Mouse (Mus musculus): ENCODE measurements around the gene Arhgef7. TPM values are rescaled to one million over a fixed set of nuclear protein-coding genes. Genes with fewer than 3 reads are reported as not detected.

Arhgef7 gene
- polyA plus RNA-seq, 1 experiment = 17.4 TPM

- Histone ChIP-seq H3K4me3 (ENCODE audit: insufficient read depth, low read depth, low read length) (no peak overlapping the region), H3K4me1 (ENCODE audit: control insufficient read depth, insufficient read depth, insufficient read length, low read length) (no peaks in the 10 kb centered on the region), H3K27ac (replicated peaks; ENCODE audit: low read depth, low read length) (no peak overlapping the region)
Measured at GRCm38 (mm10) chr8:11785539-11786046, 58.1 kb downstream of the Arhgef7 start.

DNA sequence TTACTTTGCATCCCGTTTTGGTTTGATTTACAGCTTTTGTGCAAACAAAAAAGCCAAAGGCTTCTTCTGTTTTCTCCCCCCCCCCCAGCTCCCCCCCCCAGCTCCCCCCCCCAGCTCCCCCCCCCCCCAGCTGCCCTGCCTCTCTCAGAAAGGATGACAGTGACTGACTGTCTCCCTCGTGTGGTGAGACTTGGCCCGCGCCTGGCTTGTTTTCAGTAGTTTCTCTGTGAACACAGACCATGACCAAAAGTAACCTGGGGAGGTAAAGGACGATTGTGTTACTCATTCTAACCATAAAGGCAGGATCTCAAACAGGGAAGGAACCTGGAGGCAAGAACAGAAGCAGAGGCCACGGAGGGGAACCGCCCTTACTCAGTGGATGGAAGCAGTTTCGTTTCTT is 60.7 kb downstream of the Arhgef7 start:
- Histone ChIP-seq H3K4me3 (ENCODE audit: insufficient read depth, low read depth, low read length) (no peak overlapping the region), H3K27ac (replicated peaks; ENCODE audit: low read depth, low read length) (no peak overlapping the region), H3K4me1 (ENCODE audit: control insufficient read depth, insufficient read depth, insufficient read length, low read length) (no peaks in the 10 kb centered on the region)

- H3K4me1 ChIP-seq (ENCODE audit: control insufficient read depth, insufficient read depth, insufficient read length, low read length) = no peaks in the 10 kb centered on the region
- H3K27ac ChIP-seq (replicated peaks; ENCODE audit: low read depth, low read length) = no peak overlapping the region
- H3K4me3 ChIP-seq (ENCODE audit: insufficient read depth, low read depth, low read length) = no peak overlapping the region
Measured at GRCm38 (mm10) chr8:11789168-11789567, 61.6 kb downstream of the Arhgef7 start.

GRCm38 (mm10) chr8:11794956-11795355 is 67.4 kb downstream of the Arhgef7 start:
- no peaks in the 10 kb centered on the region for H3K4me1 ChIP-seq (ENCODE audit: control insufficient read depth, insufficient read depth, insufficient read length, low read length)
- H3K4me3 ChIP-seq (ENCODE audit: insufficient read depth, low read depth, low read length) = no peak overlapping the region
- no peak overlapping the region for H3K27ac ChIP-seq (replicated peaks; ENCODE audit: low read depth, low read length)

DNA sequence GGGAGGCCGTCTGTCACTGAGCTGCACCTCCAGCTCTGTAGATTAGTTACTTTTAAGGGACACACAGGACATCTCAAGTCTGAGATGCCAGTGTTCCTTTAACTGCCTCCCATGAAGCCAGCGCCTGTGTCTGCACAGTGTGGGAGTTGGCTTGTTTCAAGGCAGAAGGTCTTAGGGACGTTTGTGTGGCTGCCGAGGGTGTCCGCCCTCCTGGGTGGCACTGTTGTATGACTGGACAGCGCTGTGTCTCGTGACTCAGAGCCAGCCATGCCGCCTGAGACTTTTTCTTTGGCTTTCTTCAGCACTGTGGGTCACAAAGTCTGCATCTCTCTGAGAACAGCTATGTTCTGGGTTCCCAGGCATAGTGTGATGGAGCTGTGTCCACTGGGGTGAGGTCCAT is 69.6 kb downstream of the Arhgef7 start:
- no peaks in the 10 kb centered on the region for H3K4me1 ChIP-seq (ENCODE audit: control insufficient read depth, insufficient read depth, insufficient read length, low read length)
- H3K4me3 ChIP-seq (ENCODE audit: insufficient read depth, low read depth, low read length) = no peak overlapping the region
- no peak overlapping the region for H3K27ac ChIP-seq (replicated peaks; ENCODE audit: low read depth, low read length)

DNA sequence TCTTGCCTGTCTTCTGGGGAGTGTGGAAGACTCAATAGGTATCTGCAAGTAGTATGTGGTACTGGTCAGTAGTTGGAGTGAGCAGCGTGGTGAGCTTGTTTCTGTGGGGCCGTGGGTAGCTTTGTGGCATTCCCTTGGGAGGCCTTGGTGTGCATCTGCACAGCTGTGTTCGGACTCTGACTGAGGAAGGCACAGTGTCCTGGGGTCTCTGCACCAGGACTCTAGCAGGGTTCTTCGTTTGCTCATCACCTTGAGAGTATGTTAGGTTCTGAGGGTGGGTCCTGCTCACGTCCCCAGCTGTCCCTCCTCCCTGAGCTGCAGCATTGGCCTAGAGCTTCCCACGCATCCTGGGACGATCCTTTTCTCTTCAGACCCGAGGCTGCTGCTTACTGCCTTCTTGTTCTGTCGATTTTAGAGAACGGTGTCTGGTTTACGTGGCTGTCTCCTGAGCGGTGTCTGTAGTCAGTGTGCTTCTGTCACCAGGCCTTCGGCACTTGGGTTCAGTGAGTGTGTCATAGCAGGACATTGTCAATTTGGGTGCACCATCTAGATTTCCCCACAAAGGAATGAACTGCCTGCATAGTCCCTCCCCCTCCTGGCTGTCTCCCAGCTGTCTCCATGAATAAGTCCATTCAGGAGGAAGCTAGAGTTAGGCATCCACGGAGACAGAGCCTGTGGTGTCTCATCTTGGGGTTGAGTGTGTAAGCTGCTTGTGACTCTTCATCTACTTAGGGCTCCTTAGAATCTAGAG is 70.4 kb downstream of the Arhgef7 start:
- H3K4me1 ChIP-seq (ENCODE audit: control insufficient read depth, insufficient read depth, insufficient read length, low read length) = no peaks in the 10 kb centered on the region
- no peak overlapping the region for H3K27ac ChIP-seq (replicated peaks; ENCODE audit: low read depth, low read length)

DNA sequence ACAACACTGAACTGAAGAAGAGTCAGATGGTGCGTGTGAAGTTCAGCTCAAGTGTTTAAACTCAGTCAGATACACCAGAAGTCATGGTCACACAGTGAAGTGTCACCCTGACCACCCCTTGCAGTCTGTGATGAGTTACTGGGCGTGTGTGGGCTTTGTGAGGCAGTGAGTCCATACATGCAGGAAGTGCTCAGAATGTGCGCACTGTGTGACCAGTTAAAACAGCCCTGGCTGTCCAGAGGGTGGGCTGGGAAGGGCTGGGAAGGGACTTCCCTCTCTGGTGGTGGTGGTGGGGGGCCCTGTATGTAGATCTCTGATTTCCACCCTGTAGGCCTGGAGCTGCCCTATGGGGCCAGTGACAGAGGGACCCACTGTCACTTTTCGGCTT is 71.0 kb downstream of the Arhgef7 start:
- Histone ChIP-seq H3K4me1 (ENCODE audit: control insufficient read depth, insufficient read depth, insufficient read length, low read length) (no peaks in the 10 kb centered on the region), H3K27ac (replicated peaks; ENCODE audit: low read depth, low read length) (no peak overlapping the region), H3K4me3 (ENCODE audit: insufficient read depth, low read depth, low read length) (no peak overlapping the region)

More for the DNA sequence above, 70.4 kb downstream of the Arhgef7 start:
- no peak overlapping the region for H3K4me3 ChIP-seq (ENCODE audit: insufficient read depth, low read depth, low read length)

- no peak overlapping the region for H3K4me3 ChIP-seq (ENCODE audit: insufficient read depth, low read depth, low read length)
- H3K4me1 ChIP-seq (ENCODE audit: control insufficient read depth, insufficient read depth, insufficient read length, low read length) = no peaks in the 10 kb centered on the region
- no peak overlapping the region for H3K27ac ChIP-seq (replicated peaks; ENCODE audit: low read depth, low read length)
Measured at GRCm38 (mm10) chr8:11799098-11799497, 71.6 kb downstream of the Arhgef7 start.

- no peak overlapping the region for H3K27ac ChIP-seq (replicated peaks; ENCODE audit: low read depth, low read length)
- no peak overlapping the region for H3K4me3 ChIP-seq (ENCODE audit: insufficient read depth, low read depth, low read length)
- no peaks in the 10 kb centered on the region for H3K4me1 ChIP-seq (ENCODE audit: control insufficient read depth, insufficient read depth, insufficient read length, low read length)
Measured at GRCm38 (mm10) chr8:11800481-11800880, 73.0 kb downstream of the Arhgef7 start.

DNA sequence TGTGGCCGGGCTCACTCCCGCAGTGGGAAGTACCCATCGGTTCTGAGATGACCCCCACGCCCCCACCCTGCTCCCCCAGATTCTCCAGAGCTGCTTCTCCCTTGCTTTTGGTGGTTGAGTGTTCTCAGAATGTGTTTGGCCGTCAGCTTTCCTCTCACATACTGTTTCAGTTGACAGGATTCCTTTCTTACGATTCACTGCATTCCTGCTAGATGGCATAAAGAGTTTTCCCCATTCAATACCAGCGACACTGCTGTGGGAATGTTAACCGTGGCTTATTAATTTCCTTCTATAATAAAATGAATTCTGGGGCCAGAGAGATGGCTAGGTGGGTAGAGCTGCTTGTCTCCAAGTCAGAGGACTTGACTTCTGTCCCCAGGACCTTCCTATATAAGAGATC is 74.0 kb downstream of the Arhgef7 start:
- Histone ChIP-seq H3K4me3 (ENCODE audit: insufficient read depth, low read depth, low read length) (no peak overlapping the region), H3K27ac (replicated peaks; ENCODE audit: low read depth, low read length) (no peak overlapping the region), H3K4me1 (ENCODE audit: control insufficient read depth, insufficient read depth, insufficient read length, low read length) (no peaks in the 10 kb centered on the region)

DNA sequence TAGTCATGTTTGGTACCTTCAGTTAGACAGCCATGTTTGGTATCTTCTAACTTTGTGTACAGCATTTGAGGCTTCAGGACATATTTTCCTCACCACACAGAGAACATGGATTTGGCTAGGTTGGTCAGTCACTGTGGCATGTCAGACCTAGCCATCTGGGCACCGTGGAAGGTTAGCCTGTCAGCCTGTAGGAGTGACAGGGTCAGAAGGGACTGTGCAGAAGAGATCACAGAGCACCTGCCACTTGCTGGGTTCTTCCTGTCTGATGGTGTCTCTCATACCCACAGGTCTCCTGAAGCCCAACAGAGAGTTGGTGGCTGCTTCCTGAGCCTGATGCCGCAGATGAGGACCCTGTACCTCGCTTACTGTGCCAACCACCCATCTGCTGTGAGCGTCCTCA is 77.4 kb downstream of the Arhgef7 start:
- H3K4me3 ChIP-seq (ENCODE audit: insufficient read depth, low read depth, low read length) = no peak overlapping the region
- H3K27ac ChIP-seq (replicated peaks; ENCODE audit: low read depth, low read length) = no peak overlapping the region
- no peaks in the 10 kb centered on the region for H3K4me1 ChIP-seq (ENCODE audit: control insufficient read depth, insufficient read depth, insufficient read length, low read length)

GRCm38 (mm10) chr8:11806252-11806651 is 78.7 kb downstream of the Arhgef7 start:
- H3K27ac ChIP-seq (replicated peaks; ENCODE audit: low read depth, low read length) = no peak overlapping the region
- H3K4me1 ChIP-seq (ENCODE audit: control insufficient read depth, insufficient read depth, insufficient read length, low read length) = no peaks in the 10 kb centered on the region
- H3K4me3 ChIP-seq (ENCODE audit: insufficient read depth, low read depth, low read length) = no peak overlapping the region

GRCm38 (mm10) chr8:11807361-11807760 is 79.8 kb downstream of the Arhgef7 start:
- no peaks in the 10 kb centered on the region for H3K4me1 ChIP-seq (ENCODE audit: control insufficient read depth, insufficient read depth, insufficient read length, low read length)
- H3K4me3 ChIP-seq (ENCODE audit: insufficient read depth, low read depth, low read length) = no peak overlapping the region
- no peak overlapping the region for H3K27ac ChIP-seq (replicated peaks; ENCODE audit: low read depth, low read length)

DNA sequence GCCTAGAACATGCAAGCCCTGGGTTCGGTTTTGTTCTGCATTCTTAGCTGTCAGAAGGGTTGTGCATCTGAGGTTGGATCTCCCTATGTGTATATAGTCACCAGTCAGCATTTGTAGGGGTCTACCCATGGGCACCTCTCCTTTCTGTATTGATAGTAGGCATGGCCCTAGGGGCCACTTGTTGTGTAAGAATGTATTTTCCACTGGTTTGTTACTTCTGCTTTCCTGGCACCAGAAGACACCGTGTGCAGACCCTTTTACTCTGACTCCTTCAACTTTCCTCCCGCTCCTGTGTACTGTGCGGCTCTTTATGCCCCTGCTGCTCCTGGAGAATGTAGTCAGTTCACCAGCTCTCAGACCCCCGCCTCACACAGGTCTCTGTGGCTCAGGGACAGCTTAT is 80.5 kb downstream of the Arhgef7 start:
- no peak overlapping the region for H3K27ac ChIP-seq (replicated peaks; ENCODE audit: low read depth, low read length)
- no peak overlapping the region for H3K4me3 ChIP-seq (ENCODE audit: insufficient read depth, low read depth, low read length)
- no peaks in the 10 kb centered on the region for H3K4me1 ChIP-seq (ENCODE audit: control insufficient read depth, insufficient read depth, insufficient read length, low read length)

DNA sequence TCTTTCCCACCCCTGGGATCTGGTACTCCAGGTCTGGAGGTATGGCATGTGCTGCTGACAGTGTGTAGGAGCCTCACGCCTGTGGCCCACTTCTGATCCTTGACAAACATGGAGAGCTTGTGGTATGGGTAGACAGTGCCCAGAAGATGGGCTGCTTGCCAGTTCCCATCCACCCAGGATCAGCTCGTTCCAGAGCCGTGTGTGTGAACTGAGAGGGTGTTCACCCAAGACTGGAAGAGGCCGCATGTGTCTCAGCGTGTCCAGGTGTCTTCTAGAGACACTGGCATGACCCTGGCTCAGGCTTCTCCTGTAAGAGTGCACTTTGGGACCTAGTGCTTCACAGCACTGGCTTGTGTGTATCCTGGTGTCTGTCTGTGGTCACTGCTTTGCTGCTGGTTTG is 82.9 kb downstream of the Arhgef7 start:
- Histone ChIP-seq H3K4me3 (ENCODE audit: insufficient read depth, low read depth, low read length) (no peak overlapping the region), H3K4me1 (ENCODE audit: control insufficient read depth, insufficient read depth, insufficient read length, low read length) (no peaks in the 10 kb centered on the region), H3K27ac (replicated peaks; ENCODE audit: low read depth, low read length) (no peak overlapping the region)

- no peak overlapping the region for H3K27ac ChIP-seq (replicated peaks; ENCODE audit: low read depth, low read length)
- no peak overlapping the region for H3K4me3 ChIP-seq (ENCODE audit: insufficient read depth, low read depth, low read length)
Measured at GRCm38 (mm10) chr8:11813801-11814200, 86.3 kb downstream of the Arhgef7 start.

More at GRCm38 (mm10) chr8:11813801-11814200, 86.3 kb downstream of the Arhgef7 start:
- H3K4me1 ChIP-seq (ENCODE audit: control insufficient read depth, insufficient read depth, insufficient read length, low read length) = no peaks in the 10 kb centered on the region

All from brown adipose tissue, adult 24 weeks (tissue).